8 mouse cellular contexts compared by ENCODE assay signal in the genomic region with DNA sequence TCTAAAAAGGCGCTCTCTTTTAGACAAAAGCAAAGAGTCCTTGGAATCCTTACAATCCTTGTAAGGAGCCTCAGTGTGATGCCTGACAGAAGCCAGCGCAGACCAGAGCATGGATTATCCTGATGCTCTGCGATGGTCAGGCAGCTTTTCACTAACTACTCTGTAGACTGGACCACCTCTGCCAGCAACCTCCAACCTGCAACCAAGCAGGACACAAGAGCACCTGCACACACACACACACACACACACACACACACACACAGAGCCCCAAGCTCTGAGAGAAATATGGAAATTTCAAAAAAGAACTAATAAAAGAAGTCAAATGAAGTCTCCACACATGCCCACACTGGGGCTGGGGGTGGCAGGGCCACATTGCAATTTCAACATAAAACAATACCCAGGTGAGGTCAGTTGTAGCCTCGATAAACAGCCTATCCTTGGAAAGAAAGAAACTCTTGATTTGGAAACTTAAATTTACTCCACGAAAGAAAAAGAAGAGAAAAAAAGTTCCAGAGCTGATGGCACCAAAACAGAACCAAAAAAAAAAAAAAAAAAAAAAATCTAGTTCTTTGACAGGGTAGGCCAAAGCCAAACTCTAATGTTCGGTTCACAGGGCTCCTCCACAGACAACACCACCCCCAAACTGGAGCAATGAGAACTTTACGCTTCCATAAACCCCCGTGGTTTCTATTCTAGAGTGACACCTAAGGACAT. TPM values are rescaled to one million over a fixed set of nuclear protein-coding genes. Genes with fewer than 3 reads are reported as not detected.
DNase-seq lines count a peak whose midpoint lies in the region; ATAC-seq and TF ChIP-seq lines count a peak whose summit lies in the region.

No protein-coding gene starts in this region.

- H3K4me3 ChIP-seq in lung, embryonic 16.5 days (ENCODE audit: low read length) = peak overlapping the region; percentile 84
- peak overlapping the region; percentile 94 for H3K4me3 ChIP-seq in intestine, postnatal 0 days (ENCODE audit: low read depth, low read length)
- peak overlapping the region; percentile 75 for H3K4me3 ChIP-seq in olfactory bulb, adult 2 months (ENCODE audit: insufficient read depth, low read depth, low read length)

- H3K4me2 ChIP-seq in lung, embryonic 16.5 days (ENCODE audit: low read depth, low read length) = peak overlapping the region; percentile 72
- peak overlapping the region; percentile 82 for H3K4me2 ChIP-seq in intestine, postnatal 0 days (replicated peaks; ENCODE audit: low read depth)

- ATAC-seq in lung, embryonic 16.5 days (ENCODE audit: low read depth) = no peak
- no peak for ATAC-seq in intestine, postnatal 0 days

- H3K4me1 ChIP-seq in lung, embryonic 16.5 days (replicated peaks; ENCODE audit: control insufficient read depth, insufficient read depth, low read length) = peaks cover 13% of the 10 kb centered on the region
- peaks cover 8% of the 10 kb centered on the region for H3K4me1 ChIP-seq in intestine, postnatal 0 days (replicated peaks; ENCODE audit: control insufficient read depth, insufficient read depth, low read length)
- peaks cover 11% of the 10 kb centered on the region for H3K4me1 ChIP-seq in olfactory bulb, adult 2 months (ENCODE audit: control insufficient read depth, insufficient read depth, low read length)

- H3K9ac ChIP-seq in lung, embryonic 16.5 days (ENCODE audit: low read length) = peak overlapping the region; percentile 100
- H3K9ac ChIP-seq in intestine, postnatal 0 days (ENCODE audit: low read depth, low read length) = peak overlapping the region; percentile 100

- TF ChIP-seq POLR2A in olfactory bulb, adult 2 months (IDR thresholded peaks at IDR 0.05; ENCODE audit: insufficient read depth, low read depth, low read length) = no peak

- no peaks in the 10 kb centered on the region for H3K36me3 ChIP-seq in lung, embryonic 16.5 days (ENCODE audit: control insufficient read depth, insufficient read depth, low read length)
- peaks cover 3% of the 10 kb centered on the region; the same call in 1 of the 2 replicates for H3K36me3 ChIP-seq in intestine, postnatal 0 days (ENCODE audit: control insufficient read depth, insufficient read depth)

- TF ChIP-seq CTCF in intestine, postnatal 0 days (IDR thresholded peaks at IDR 0.05; ENCODE audit: low read depth) = no peak
- no peak for TF ChIP-seq CTCF in olfactory bulb, adult 2 months (IDR thresholded peaks at IDR 0.05; ENCODE audit: insufficient read depth, low read depth, low read length)

- 47% methylated on average over 8 of the region's 8 CpGs for WGBS in lung, embryonic 16.5 days
- WGBS in intestine, postnatal 0 days = 33% methylated on average over 8 of the region's 8 CpGs
- 33% methylated on average over 8 of the region's 8 CpGs for WGBS in olfactory bulb, adult 2 months

- peak; percentile 20 for DNase-seq in cerebellum, adult 11-12 months
- DNase-seq in cerebellum, postnatal 4 days (ENCODE audit: low spot score in 2 of 2) = no peak
- DNase-seq in lung, postnatal 4 days = no peak
- no peak for DNase-seq in adrenal gland, adult 8-10 months
- DNase-seq in frontal cortex, adult 2 months (ENCODE audit: extremely low spot score in 1 of 2, low spot score in 1 of 2) = no peak

- H3K27ac ChIP-seq in lung, embryonic 16.5 days (ENCODE audit: low read length) = peak overlapping the region; percentile 96
- H3K27ac ChIP-seq in intestine, postnatal 0 days (ENCODE audit: low read depth, low read length) = peak overlapping the region; percentile 100
- no peak overlapping the region for H3K27ac ChIP-seq in olfactory bulb, adult 2 months (ENCODE audit: insufficient read depth, low read depth, low read length)

- H3K27me3 ChIP-seq in lung, embryonic 16.5 days (ENCODE audit: control insufficient read depth, insufficient read depth, low read depth, low read length) = no peaks in the 10 kb centered on the region
- H3K27me3 ChIP-seq in intestine, postnatal 0 days (replicated peaks; ENCODE audit: control insufficient read depth, insufficient read depth, low read length) = no peaks in the 10 kb centered on the region

- H3K9me3 ChIP-seq in lung, embryonic 16.5 days (ENCODE audit: control insufficient read depth, low read length) = no peaks in the 10 kb centered on the region
- H3K9me3 ChIP-seq in intestine, postnatal 0 days (ENCODE audit: control insufficient read depth) = no peaks in the 10 kb centered on the region

RNA-seq across cellular contexts. Expression of gene Ino80d, which starts 2.2 kb away (rescaled TPM):
- 9.7 and 9.9 TPM in 2 replicates for polyA plus RNA-seq in lung, embryonic 16.5 days (2015; fragmentation: Nextera tagmentation; extraction: Ambion mirVana)
- 5.7 and 6.7 TPM in 2 replicates for polyA plus RNA-seq in intestine, postnatal 0 days (2015; fragmentation: Nextera tagmentation; extraction: Ambion mirVana)
- polyA plus RNA-seq in olfactory bulb, adult 2 months (2012; ENCODE audit: insufficient read depth, insufficient read length, low replicate concordance, missing spikeins) = not detected in 2 replicates
- 10 to 100 TPM; 27.2 to 40.6 (median 31.4) TPM for total RNA-seq in adrenal gland, adult 8-10 months (2022)
- 9.0 and 9.7 TPM in 2 replicates for polyA plus RNA-seq in frontal cortex, adult 2 months (2012; rRNA removed)
